Mouse (Mus musculus) stomach, postnatal 0 days (tissue): ENCODE results near the gene Ptgds. TPM values are rescaled to one million over a fixed set of nuclear protein-coding genes. Genes with fewer than 3 reads are reported as not detected.

Experiments used
- ATAC-seq: fragments of 200-750 bp; cut with Nextera tagmentation; 2 replicates; pipeline ENCODE4 v1.8.0; 2017; ENCODE audit not compliant: low FRiP score, low TSS enrichment
- DNase-seq: peaks from one replicate; pipeline ENCODE4 v3.0.0-alpha.2; 2016; ENCODE audit warnings: low spot score
- H3K27ac ChIP-seq: fragments of 300-500 bp; sonication (generic); replicated peaks from 2 replicates; pipeline ENCODE4 v1.5.1; 2014; ENCODE audit warnings: mild to moderate bottlenecking, control low read depth
- H3K27me3 ChIP-seq: fragments of 300-500 bp; sonication (generic); 2 replicates; pipeline ENCODE4 v1.6.1; 2014; ENCODE audit warnings: low read length; ENCODE audit not compliant: control insufficient read depth, insufficient read depth
- H3K36me3 ChIP-seq: fragments of 300-500 bp; sonication (generic); 2 replicates; pipeline ENCODE4 v1.6.1; 2014; ENCODE audit warnings: low read length, mixed read lengths; ENCODE audit not compliant: control insufficient read depth, insufficient read depth
- H3K4me1 ChIP-seq: fragments of 300-500 bp; sonication (generic); replicated peaks from 2 replicates; pipeline ENCODE4 v1.6.1; 2014; ENCODE audit warnings: antibody characterized with exemption; ENCODE audit not compliant: control insufficient read depth, insufficient read depth
- H3K4me2 ChIP-seq: fragments of 300-500 bp; sonication (generic); replicated peaks from 2 replicates; pipeline ENCODE4 v1.6.1; 2014; ENCODE audit warnings: low read depth, mild to moderate bottlenecking, control low read depth, moderate library complexity
- H3K4me3 ChIP-seq: fragments of 300-500 bp; sonication (generic); 2 replicates; pipeline ENCODE4 v1.5.1; 2014; ENCODE audit warnings: low read depth, low read length, control low read depth
- H3K9ac ChIP-seq: fragments of 300-500 bp; sonication (generic); 2 replicates; pipeline ENCODE4 v1.6.1; 2014; ENCODE audit warnings: mild to moderate bottlenecking, low read length, control low read depth, mixed read lengths
- H3K9me3 ChIP-seq: fragments of 300-500 bp; sonication (generic); 2 replicates; pipeline ENCODE4 v1.6.1; 2016; ENCODE audit warnings: low read length; ENCODE audit not compliant: control insufficient read depth
- CTCF ChIP-seq: IDR thresholded peaks from 2 replicates; pipeline ENCODE4 v1.5.1; 2016; ENCODE audit warnings: antibody characterized with exemption, low read depth, mild to moderate bottlenecking, moderate library complexity
- EP300 ChIP-seq: optimal IDR thresholded peaks from 2 replicates; pipeline ENCODE3; 2016; ENCODE audit warnings: antibody characterized with exemption
- WGBS: fragments of 180-500 bp; shearing (Covaris S2); extraction: QIAGEN DNeasy Blood & Tissue Kit; methylation state at CpG from one replicate; pipeline ENCODE4 v1.1.7; 2014; 5-methylcytosine and 5-hydroxymethylcytosine counted together
- polyA plus RNA-seq: library from polyadenylated mRNA; unstranded; fragments of >200 nt; fragmentation: Nextera tagmentation; extraction: Ambion mirVana; gene quantifications from 2 replicates; pipeline ENCODE4 v1.2.1, GENCODE M21; 2015

Gene Ptgds
- polyA plus RNA-seq, 1 experiment from 2014 or later: 4.7 TPM

DNA sequence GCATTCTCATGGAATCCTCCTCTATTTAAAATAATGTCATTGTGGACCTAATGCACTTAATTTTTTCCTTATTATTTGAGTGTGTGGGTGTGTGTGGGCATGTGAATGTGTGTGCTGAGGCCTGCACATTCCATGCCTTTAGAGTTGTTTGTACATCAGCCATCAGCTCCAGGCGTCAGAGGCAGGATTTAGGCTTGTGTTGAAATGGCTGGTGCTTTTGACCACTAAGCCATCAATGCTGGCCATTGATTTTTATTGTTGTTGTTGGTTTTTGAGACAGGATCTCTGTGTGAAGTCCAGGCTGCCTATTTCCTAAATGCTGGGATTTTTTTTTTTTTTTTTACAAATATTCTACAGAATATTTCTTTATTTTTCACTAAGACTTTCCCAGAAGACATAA lies 16.9 kb downstream of the Ptgds start:
- no peaks in the 10 kb centered on the region for H3K36me3 ChIP-seq
- H3K27ac ChIP-seq: no peak overlapping the region
- no peak for ATAC-seq
- DNase-seq: no peak
- TF ChIP-seq EP300: no peak
- H3K4me2 ChIP-seq: no peak overlapping the region
- no peak overlapping the region for H3K4me3 ChIP-seq
- no peaks in the 10 kb centered on the region for H3K27me3 ChIP-seq
- H3K9me3 ChIP-seq: no peaks in the 10 kb centered on the region
- no peak overlapping the region for H3K9ac ChIP-seq
- H3K4me1 ChIP-seq: no peaks in the 10 kb centered on the region; the same call in 1 of the 2 replicates
- WGBS: 48% methylated on average over 1 of the region's 1 CpGs

DNA sequence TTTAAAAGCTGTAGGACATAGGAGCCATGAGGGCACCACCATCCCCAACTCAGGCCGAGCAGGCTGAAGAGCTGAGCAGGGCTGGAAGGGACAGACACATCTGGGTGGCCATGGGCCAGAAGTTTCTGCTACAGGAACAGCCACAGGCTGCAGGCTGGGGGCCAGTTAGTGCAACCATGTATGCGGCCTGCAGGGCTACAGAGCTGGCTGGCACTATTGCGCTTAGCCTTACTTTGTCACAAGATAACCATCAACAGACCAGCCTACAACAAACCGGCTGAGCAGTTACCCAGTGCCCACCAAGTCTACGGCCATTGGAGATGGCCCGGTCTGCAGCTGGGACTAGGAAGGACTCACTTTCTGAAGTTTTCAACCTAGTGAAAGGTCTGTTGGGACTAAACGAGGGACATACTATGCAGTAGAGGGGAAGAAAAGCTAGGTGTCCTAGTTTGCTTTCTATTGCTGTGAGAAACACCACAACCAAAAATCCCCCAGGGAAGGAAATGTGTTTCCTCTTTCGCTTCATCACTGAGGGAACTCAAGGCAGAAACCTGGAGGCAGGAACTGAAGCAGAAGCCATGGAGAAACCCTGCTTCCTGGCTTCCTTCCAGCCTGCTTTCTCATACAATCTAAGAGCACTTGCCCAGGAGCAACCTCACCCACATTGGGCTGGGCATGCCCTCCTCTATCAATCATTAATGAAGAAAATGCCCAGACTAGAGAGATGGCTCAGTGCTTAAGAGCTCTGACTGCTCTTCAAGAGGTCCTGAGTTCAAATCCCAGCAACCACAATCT lies 18.8 kb downstream of the Ptgds start:
- H3K27ac ChIP-seq: no peak overlapping the region
- no peak overlapping the region for H3K4me3 ChIP-seq
- no peaks in the 10 kb centered on the region for H3K9me3 ChIP-seq
- WGBS: 81% methylated on average over 8 of the region's 8 CpGs
- no peak overlapping the region for H3K9ac ChIP-seq
- no peaks in the 10 kb centered on the region for H3K27me3 ChIP-seq
- TF ChIP-seq CTCF: no peak
- no peak for TF ChIP-seq EP300
- ATAC-seq (no peak), DNase-seq (no peak)
- no peaks in the 10 kb centered on the region for H3K4me1 ChIP-seq
- H3K36me3 ChIP-seq: 0 out of 2 replicates have a peak, but pooled peaks cover 2% of the 10 kb centered on the region
- no peak overlapping the region for H3K4me2 ChIP-seq

DNA sequence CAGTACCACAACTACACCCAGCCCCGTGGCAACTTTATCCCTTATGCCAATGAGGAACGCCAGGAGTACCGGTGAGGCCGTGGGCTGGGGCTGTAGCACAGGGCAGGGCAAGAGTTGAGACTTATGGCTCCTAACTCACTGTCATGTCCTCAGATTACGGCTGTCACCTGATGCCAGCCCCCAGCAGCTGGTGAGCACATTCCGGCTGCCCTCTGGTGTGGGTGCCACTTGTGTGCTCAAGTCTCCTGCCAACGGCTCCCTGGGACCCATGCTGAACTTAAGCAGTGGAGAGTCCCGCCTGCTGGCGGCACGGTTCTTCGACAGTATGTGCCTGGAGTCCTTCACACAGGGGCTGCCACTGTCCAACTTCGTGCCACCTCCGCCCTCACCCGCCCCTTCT lies 27.2 kb downstream of the Ptgds start:
- no peak overlapping the region for H3K4me2 ChIP-seq
- no peaks in the 10 kb centered on the region for H3K27me3 ChIP-seq
- ATAC-seq: no peak
- no peak overlapping the region for H3K9ac ChIP-seq
- TF ChIP-seq CTCF: no peak
- no peak for DNase-seq
- no peaks in the 10 kb centered on the region for H3K4me1 ChIP-seq
- H3K36me3 ChIP-seq: 0 out of 2 replicates have a peak, but pooled peaks cover 2% of the 10 kb centered on the region
- H3K27ac ChIP-seq: no peak overlapping the region
- H3K9me3 ChIP-seq: no peaks in the 10 kb centered on the region
- 89% methylated on average over 14 of the region's 14 CpGs for WGBS
- no peak overlapping the region for H3K4me3 ChIP-seq

DNA sequence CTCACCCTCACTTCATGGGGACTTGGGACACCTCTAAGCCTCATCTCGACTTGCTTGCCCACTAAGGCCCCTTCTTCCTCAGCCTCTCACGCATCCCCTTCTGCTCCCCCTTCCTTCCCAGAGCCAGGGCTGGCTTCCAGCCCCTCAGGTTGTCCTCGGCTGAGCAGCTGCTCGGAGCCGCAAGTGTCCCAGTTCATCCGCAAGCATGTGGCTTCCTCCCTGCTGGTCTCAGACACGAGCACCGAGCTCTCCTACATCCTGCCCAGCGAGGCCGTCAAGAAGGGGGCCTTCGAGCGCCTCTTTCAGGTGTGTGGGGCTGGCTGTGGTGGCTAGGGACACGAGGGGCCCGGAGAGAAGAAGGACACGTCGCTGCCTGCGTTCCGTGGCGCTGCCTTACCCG lies 28.8 kb downstream of the Ptgds start:
- Histone ChIP-seq H3K9me3 (no peaks in the 10 kb centered on the region), H3K9ac (no peak overlapping the region), H3K4me2 (no peak overlapping the region), H3K4me3 (no peak overlapping the region), H3K4me1 (no peaks in the 10 kb centered on the region), H3K36me3 (no peaks in the 10 kb centered on the region), H3K27ac (no peak overlapping the region), H3K27me3 (no peaks in the 10 kb centered on the region)
- 85% methylated on average over 20 of the region's 20 CpGs for WGBS
- no peak for DNase-seq
- TF ChIP-seq EP300: no peak
- TF ChIP-seq CTCF: no peak
- no peak for ATAC-seq

DNA sequence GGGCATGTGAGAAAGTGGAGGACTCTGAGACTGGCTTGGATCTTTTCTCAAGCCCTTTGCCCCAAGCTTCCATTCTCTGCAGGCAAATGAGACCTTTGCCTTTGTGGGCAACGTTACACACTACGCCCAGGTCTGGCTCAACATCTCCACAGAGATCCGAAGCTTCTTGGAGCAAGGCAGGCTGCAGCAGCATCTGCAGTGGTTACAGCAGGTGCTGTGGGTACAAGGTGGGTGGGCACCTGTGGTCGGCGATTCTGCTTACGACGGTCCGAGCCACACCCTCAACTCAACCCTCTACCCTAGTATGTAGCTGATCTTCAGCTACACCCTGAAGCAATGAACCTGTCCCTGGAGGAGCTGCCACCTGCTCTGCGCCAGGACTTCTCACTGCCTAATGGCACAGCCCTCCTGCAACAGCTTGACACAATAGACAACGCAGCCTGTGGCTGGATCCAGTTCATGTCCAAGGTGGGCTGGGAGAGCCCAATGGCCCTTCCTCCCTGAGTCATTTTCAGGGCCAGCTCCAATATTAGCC lies 33.5 kb downstream of the Ptgds start:
- no peak for ATAC-seq
- TF ChIP-seq EP300 (no peak), CTCF (no peak)

DNA sequence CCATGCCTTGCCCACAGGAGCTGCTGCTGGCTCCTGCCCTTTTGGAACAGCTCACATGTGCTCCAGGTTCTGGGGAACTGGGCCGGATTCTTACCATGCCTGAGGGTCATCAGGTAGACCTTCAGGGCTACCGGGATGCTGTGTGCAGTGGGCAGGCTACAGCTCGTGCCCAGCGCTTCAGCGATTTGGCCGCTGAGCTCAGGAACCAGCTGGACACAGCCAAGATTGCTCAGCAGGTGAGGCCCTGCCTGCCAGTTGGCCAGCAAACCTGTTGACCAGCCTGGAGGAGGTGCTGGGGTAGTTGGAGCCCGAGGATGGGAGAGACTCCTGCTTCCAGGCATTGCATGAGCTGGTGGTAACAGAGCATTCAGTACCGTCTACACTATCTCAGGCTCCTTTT lies 35.6 kb downstream of the Ptgds start:
- no peak overlapping the region for H3K27ac ChIP-seq
- no peaks in the 10 kb centered on the region for H3K36me3 ChIP-seq
- no peak overlapping the region for H3K4me2 ChIP-seq
- DNase-seq (no peak), ATAC-seq (no peak)
- no peak overlapping the region for H3K4me3 ChIP-seq
- no peaks in the 10 kb centered on the region for H3K27me3 ChIP-seq
- TF ChIP-seq EP300: no peak
- no peak for TF ChIP-seq CTCF
- no peaks in the 10 kb centered on the region for H3K9me3 ChIP-seq
- 86% methylated on average over 8 of the region's 8 CpGs for WGBS
- H3K4me1 ChIP-seq: no peaks in the 10 kb centered on the region
- no peak overlapping the region for H3K9ac ChIP-seq

More for the DNA sequence above, 33.5 kb downstream of the Ptgds start:
- no peaks in the 10 kb centered on the region for H3K27me3 ChIP-seq
- H3K9ac ChIP-seq: no peak overlapping the region
- 90% methylated on average over 10 of the region's 10 CpGs for WGBS
- H3K36me3 ChIP-seq: no peaks in the 10 kb centered on the region
- no peaks in the 10 kb centered on the region for H3K9me3 ChIP-seq
- no peaks in the 10 kb centered on the region for H3K4me1 ChIP-seq
- DNase-seq: no peak
- H3K4me2 ChIP-seq: no peak overlapping the region
- H3K4me3 ChIP-seq: no peak overlapping the region
- H3K27ac ChIP-seq: no peak overlapping the region
